Mouse (Mus musculus) E14TG2a.4 (cell line): ENCODE measurements around the gene 4931406C07Rik.

Experiments used
- CTCF ChIP-seq: conservative IDR thresholded peaks from 2 replicates; pipeline ENCODE4 v1.5.1; 2014; ENCODE audit warnings: low read length
- NANOG ChIP-seq: IDR thresholded peaks from 2 replicates; pipeline ENCODE4 v1.6.1; 2014; ENCODE audit warnings: borderline replicate concordance, low read length, mixed read lengths
- POU5F1 ChIP-seq: IDR thresholded peaks from 2 replicates; pipeline ENCODE4 v1.6.1; 2014; ENCODE audit warnings: low read length, borderline replicate concordance

- TF ChIP-seq CTCF (no peak), POU5F1 (no peak), NANOG (no peak)
Observed at GRCm38 (mm10) chr9:15280491-15280879, 25.8 kb downstream of the 4931406C07Rik start.
